Mouse (Mus musculus) lung, embryonic 16.5 days (tissue): ENCODE data around the gene Gpr171. TPM values are rescaled to one million over a fixed set of nuclear protein-coding genes. Genes with fewer than 3 reads are reported as not detected.
"Not testable (repeated sequence)": the region's sequence is repeated elsewhere in the genome, so short reads cannot be mapped to it uniquely, and the experiment has no call there.

Experiments used
- ATAC-seq: fragments of 200-750 bp; cut with Nextera tagmentation; 2 replicates; pipeline ENCODE4 v1.8.0; 2017; ENCODE audit warnings: low read depth, mild to moderate bottlenecking, moderate library complexity
- H3K27ac ChIP-seq: fragments of 300-500 bp; sonication (generic); 2 replicates; pipeline ENCODE4 v1.5.1; 2014; ENCODE audit warnings: mild to moderate bottlenecking, control low read depth, low read length
- H3K27me3 ChIP-seq: fragments of 300-500 bp; sonication (generic); 2 replicates; pipeline ENCODE4 v1.6.1; 2014; ENCODE audit warnings: low read depth, low read length, mixed read lengths; ENCODE audit not compliant: control insufficient read depth, insufficient read depth
- H3K36me3 ChIP-seq: fragments of 300-500 bp; sonication (generic); 2 replicates; pipeline ENCODE4 v1.6.1; 2014; ENCODE audit warnings: low read length; ENCODE audit not compliant: control insufficient read depth, insufficient read depth
- H3K4me1 ChIP-seq: fragments of 300-500 bp; sonication (generic); replicated peaks from 2 replicates; pipeline ENCODE4 v1.6.1; 2014; ENCODE audit warnings: low read length, mixed read lengths; ENCODE audit not compliant: control insufficient read depth, insufficient read depth
- H3K4me2 ChIP-seq: fragments of 300-500 bp; sonication (generic); 2 replicates; pipeline ENCODE4 v1.6.1; 2014; ENCODE audit warnings: low read depth, low read length, control low read depth
- H3K4me3 ChIP-seq: fragments of 300-500 bp; sonication (generic); 2 replicates; pipeline ENCODE4 v1.5.1; 2014; ENCODE audit warnings: mild to moderate bottlenecking, low read length, control low read depth
- H3K9ac ChIP-seq: fragments of 300-500 bp; sonication (generic); 2 replicates; pipeline ENCODE4 v1.6.1; 2014; ENCODE audit warnings: low read length, control low read depth
- H3K9me3 ChIP-seq: fragments of 300-500 bp; sonication (generic); 2 replicates; pipeline ENCODE4 v1.6.1; 2016; ENCODE audit warnings: low read length; ENCODE audit not compliant: control insufficient read depth
- WGBS: fragments of 180-500 bp; shearing (Covaris S2); extraction: QIAGEN DNeasy Blood & Tissue Kit; methylation state at CpG from one replicate; pipeline ENCODE4 v1.1.7; 2014; 5-methylcytosine and 5-hydroxymethylcytosine counted together
- polyA plus RNA-seq: library from polyadenylated mRNA; unstranded; fragments of >200 nt; fragmentation: Nextera tagmentation; extraction: Ambion mirVana; gene quantifications from 2 replicates; pipeline ENCODE4 v1.2.1, GENCODE M21; 2015

Gpr171 gene
- polyA plus RNA-seq, 1 experiment from 2014 or later, result 1.4 TPM

- no peak overlapping the region for H3K4me2 ChIP-seq
- H3K4me3 ChIP-seq, result no peak overlapping the region
- H3K9ac ChIP-seq, result no peak overlapping the region
- H3K27me3 ChIP-seq, result no peaks in the 10 kb centered on the region
- H3K27ac ChIP-seq, result no peak overlapping the region
- ATAC-seq, result no peak
- no peaks in the 10 kb centered on the region for H3K36me3 ChIP-seq
- WGBS, result 85% methylated on average over 10 of the region's 10 CpGs
- no peaks in the 10 kb centered on the region for H3K9me3 ChIP-seq
- no peaks in the 10 kb centered on the region for H3K4me1 ChIP-seq
Measured at GRCm38 (mm10) chr3:59098540-59098939, 3.1 kb downstream of the Gpr171 start.

GRCm38 (mm10) chr3:59097421-59097820, 4.2 kb downstream of the Gpr171 start:
- Histone ChIP-seq H3K9me3 (no peaks in the 10 kb centered on the region), H3K4me3 (no peak overlapping the region), H3K4me1 (no peaks in the 10 kb centered on the region), H3K27me3 (no peaks in the 10 kb centered on the region), H3K36me3 (no peaks in the 10 kb centered on the region), H3K9ac (no peak overlapping the region), H3K4me2 (no peak overlapping the region), H3K27ac (no peak overlapping the region)
- 48% methylated on average over 6 of the region's 6 CpGs for WGBS
- peak; percentile 65; the same call in 1 of the 2 replicates for ATAC-seq

GRCm38 (mm10) chr3:59092702-59093101, 8.9 kb downstream of the Gpr171 start:
- no peaks in the 10 kb centered on the region for H3K4me1 ChIP-seq

GRCm38 (mm10) chr3:59080919-59081318, 20.7 kb downstream of the Gpr171 start:
- peak overlapping the region; percentile 8; the same call in 1 of the 2 replicates for H3K27ac ChIP-seq
- no peak overlapping the region for H3K4me3 ChIP-seq
- H3K9me3 ChIP-seq, result no peaks in the 10 kb centered on the region
- 21% methylated on average over 7 of the region's 7 CpGs for WGBS
- ATAC-seq, result peak; percentile 81
- peaks cover 5% of the 10 kb centered on the region; the same call in 1 of the 2 replicates for H3K4me1 ChIP-seq
- no peak overlapping the region for H3K9ac ChIP-seq
- no peak overlapping the region for H3K4me2 ChIP-seq
- H3K36me3 ChIP-seq, result no peaks in the 10 kb centered on the region
- H3K27me3 ChIP-seq, result no peaks in the 10 kb centered on the region

More at GRCm38 (mm10) chr3:59092702-59093101, 8.9 kb downstream of the Gpr171 start:
- Histone ChIP-seq H3K27me3 (no peaks in the 10 kb centered on the region), H3K9ac (no peak overlapping the region), H3K9me3 (no peaks in the 10 kb centered on the region), H3K27ac (no peak overlapping the region), H3K4me2 (no peak overlapping the region), H3K4me3 (no peak overlapping the region), H3K36me3 (no peaks in the 10 kb centered on the region)
- ATAC-seq, result no peak
- 63% methylated on average over 11 of the region's 11 CpGs for WGBS

GRCm38 (mm10) chr3:59080293-59080916, 21.2 kb downstream of the Gpr171 start:
- no peak overlapping the region for H3K27ac ChIP-seq

GRCm38 (mm10) chr3:59079327-59079726, 22.3 kb downstream of the Gpr171 start:
- no peak for ATAC-seq
- peaks cover 5% of the 10 kb centered on the region; the same call in 1 of the 2 replicates for H3K4me1 ChIP-seq
- 33% methylated on average over 4 of the region's 4 CpGs for WGBS

More at GRCm38 (mm10) chr3:59080293-59080916, 21.2 kb downstream of the Gpr171 start:
- no peak overlapping the region for H3K4me2 ChIP-seq
- H3K36me3 ChIP-seq, result no peaks in the 10 kb centered on the region
- H3K4me1 ChIP-seq, result peaks cover 5% of the 10 kb centered on the region; the same call in 1 of the 2 replicates
- WGBS, result 24% methylated on average over 6 of the region's 6 CpGs
- no peaks in the 10 kb centered on the region for H3K27me3 ChIP-seq
- no peak overlapping the region for H3K9ac ChIP-seq
- H3K4me3 ChIP-seq, result no peak overlapping the region
- no peaks in the 10 kb centered on the region for H3K9me3 ChIP-seq
- peak; percentile 55; the same call in 1 of the 2 replicates for ATAC-seq

GRCm38 (mm10) chr3:59078585-59078984, 23.0 kb downstream of the Gpr171 start:
- Histone ChIP-seq H3K9ac (no peak overlapping the region), H3K36me3 (no peaks in the 10 kb centered on the region), H3K4me2 (no peak overlapping the region), H3K4me1 (peaks cover 5% of the 10 kb centered on the region; the same call in 1 of the 2 replicates), H3K9me3 (no peaks in the 10 kb centered on the region), H3K27ac (no peak overlapping the region), H3K27me3 (no peaks in the 10 kb centered on the region), H3K4me3 (no peak overlapping the region)
- 45% methylated on average over 11 of the region's 11 CpGs for whole genome bisulfite sequencing
- ATAC-seq, result no peak

More at GRCm38 (mm10) chr3:59079327-59079726, 22.3 kb downstream of the Gpr171 start:
- H3K4me2 ChIP-seq, result no peak overlapping the region
- H3K9ac ChIP-seq, result no peak overlapping the region
- H3K9me3 ChIP-seq, result no peaks in the 10 kb centered on the region
- H3K4me3 ChIP-seq, result no peak overlapping the region
- no peak overlapping the region for H3K27ac ChIP-seq
- H3K27me3 ChIP-seq, result no peaks in the 10 kb centered on the region
- no peaks in the 10 kb centered on the region for H3K36me3 ChIP-seq

- no peak overlapping the region for H3K9ac ChIP-seq
- ATAC-seq, result no peak
- H3K4me2 ChIP-seq, result no peak overlapping the region
- no peak overlapping the region for H3K4me3 ChIP-seq
- 32% methylated on average over 4 of the region's 4 CpGs for WGBS
- H3K9me3 ChIP-seq, result no peaks in the 10 kb centered on the region
- H3K36me3 ChIP-seq, result no peaks in the 10 kb centered on the region
- H3K4me1 ChIP-seq, result peaks cover 5% of the 10 kb centered on the region; the same call in 1 of the 2 replicates
- no peak overlapping the region for H3K27ac ChIP-seq
- H3K27me3 ChIP-seq, result no peaks in the 10 kb centered on the region
Measured at GRCm38 (mm10) chr3:59077278-59077677, 24.3 kb downstream of the Gpr171 start.

- not testable (repeated sequence) for H3K36me3 ChIP-seq, H3K9me3 ChIP-seq, ATAC-seq, H3K4me3 ChIP-seq, H3K4me2 ChIP-seq, H3K9ac ChIP-seq, H3K4me1 ChIP-seq, H3K27ac ChIP-seq, H3K27me3 ChIP-seq
- 62% methylated on average over 1 of the region's 1 CpGs for WGBS
Measured at GRCm38 (mm10) chr3:59069071-59069470, 32.5 kb downstream of the Gpr171 start.
